Mouse (Mus musculus) layer of hippocampus, adult 2 months (tissue): ENCODE results near the gene Gdap2. TPM values are rescaled to one million over a fixed set of nuclear protein-coding genes. Genes with fewer than 3 reads are reported as not detected.
A peak's percentile ranks its signal among the peaks of the same experiment; 100 is the strongest.

ENCODE experiments used
- DNase-seq, 2 experiments: peaks; one replicate each; pipeline ENCODE4 v3.0.0; 2022; ENCODE audit warnings: low spot score in 2 of 2
- H3K27ac ChIP-seq: fragments of 200-600 bp; 2 replicates; pipeline ENCODE4 v1.8.1; 2022
- H3K4me3 ChIP-seq: fragments of 200-600 bp; 2 replicates; pipeline ENCODE4 v1.8.1; 2022; ENCODE audit warnings: mild to moderate bottlenecking
- CTCF ChIP-seq: fragments of 200-600 bp; conservative IDR thresholded peaks from 2 replicates; pipeline ENCODE4 v1.8.1; 2022; ENCODE audit warnings: antibody characterized with exemption, mild to moderate bottlenecking, moderate library complexity
- long read RNA-seq, 2 experiments: library from polyadenylated mRNA; stranded (forward); transcript quantifications; one replicate each; pipeline ENCODE4 v2.0.0; 2021; ENCODE audit warnings: borderline mapping rate in 2 of 2
- total RNA-seq, 2 experiments: library from RNA; stranded (reverse); gene quantifications; 2 replicates each; pipeline ENCODE4 v1.2.3; 2021

Gdap2 gene
- total RNA-seq, result 10 to 100 TPM; 38.9 to 40.3 TPM
- long read RNA-seq, experiment 1, transcript Gdap2-201 (14 exons, 3,008 nt), result major isoform, 38 of 47 reads
- long read RNA-seq, experiment 1, partial matches to known transcripts, result 3 of 47 reads
- long read RNA-seq, experiment 1, other reads (novel, unspliced or antisense), result 6 of 47 reads
- long read RNA-seq, experiment 2, transcript Gdap2-201 (14 exons, 3,008 nt), result major isoform, 59 of 71 reads
- long read RNA-seq, experiment 2, partial matches to known transcripts, result 3 of 71 reads
- long read RNA-seq, experiment 2, other reads (novel, unspliced or antisense), result 9 of 71 reads

DNA sequence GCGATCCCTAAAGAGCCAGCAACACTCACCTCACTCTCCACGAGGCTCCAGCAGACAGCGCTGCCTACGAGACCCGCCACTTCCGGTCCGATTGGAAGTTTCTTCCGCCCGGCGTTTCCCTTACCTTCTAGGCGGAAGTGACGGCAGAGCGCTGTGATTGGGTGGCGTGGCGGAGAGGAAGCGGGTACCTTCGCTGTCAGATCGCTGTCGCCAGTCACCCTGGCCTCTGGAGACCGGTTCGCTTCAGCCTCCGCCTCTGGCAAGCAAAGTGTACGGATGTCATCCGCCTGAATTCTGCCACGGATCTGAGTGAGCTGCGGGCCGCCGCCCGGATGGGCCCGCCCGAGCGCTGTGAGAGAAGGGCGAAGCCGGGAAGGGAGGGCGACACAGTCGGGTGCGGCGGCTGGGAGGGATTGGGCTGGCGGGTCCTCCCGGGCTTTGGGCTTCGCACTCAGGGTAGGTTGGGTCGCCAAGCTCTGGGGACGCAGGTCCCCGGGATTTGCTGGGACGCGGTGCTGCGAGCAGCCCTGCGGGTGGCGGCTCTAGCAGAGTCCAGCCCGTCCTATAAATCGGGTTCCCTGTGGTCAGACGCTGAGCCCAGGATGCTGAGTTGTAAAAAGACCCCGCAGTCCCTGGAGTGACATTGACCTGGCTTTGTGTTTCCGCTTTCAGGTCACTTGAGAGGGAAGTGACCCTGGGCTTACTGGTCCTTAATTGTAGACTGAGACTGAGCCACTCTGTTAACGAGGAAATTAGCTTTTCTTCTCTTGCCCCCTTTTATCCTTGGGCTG is at the start of gene Gdap2, which contains the start of gene Wdr3:
Gene Gdap2 (plus strand): TSS at position 67 of the 791 bp plus-strand sequence.
Gene Wdr3 (minus strand): TSS at position 93 of the 791 bp plus-strand sequence.
- peak; percentile 94 to 95 for DNase-seq
- 0 out of 2 replicates have a peak, but pooled peaks have one; percentile 7 for TF ChIP-seq CTCF
- peak within 1 kb of the TSS; percentile 83 for H3K4me3 ChIP-seq

DNA sequence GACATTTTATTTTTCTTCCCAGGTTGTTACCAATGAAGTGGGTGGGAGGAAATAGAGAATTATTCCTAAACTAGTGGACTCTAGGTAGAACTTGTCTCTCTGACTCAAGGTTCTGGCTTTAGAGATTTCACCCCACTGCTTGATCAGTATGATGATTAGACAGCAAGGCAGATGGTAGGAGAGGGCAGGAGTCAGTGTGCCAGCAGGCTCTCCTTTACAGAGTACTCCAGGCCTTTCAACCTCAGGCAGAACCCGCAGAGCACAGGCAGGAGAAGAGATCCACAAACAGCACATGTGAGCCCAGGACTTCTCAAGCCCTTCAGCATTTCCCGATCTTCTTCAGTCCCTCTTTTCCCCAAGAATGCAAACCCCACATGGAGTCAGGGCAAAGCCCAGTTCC is 43.5 kb upstream of the Gdap2 start:
- no peak for DNase-seq
- no peak overlapping the region for H3K4me3 ChIP-seq
- no peak overlapping the region for H3K27ac ChIP-seq
- TF ChIP-seq CTCF, result no peak

More for the DNA sequence above, at the start of gene Gdap2, which contains the start of gene Wdr3:
- H3K27ac ChIP-seq, result peak within 1 kb of the TSS; percentile 92

DNA sequence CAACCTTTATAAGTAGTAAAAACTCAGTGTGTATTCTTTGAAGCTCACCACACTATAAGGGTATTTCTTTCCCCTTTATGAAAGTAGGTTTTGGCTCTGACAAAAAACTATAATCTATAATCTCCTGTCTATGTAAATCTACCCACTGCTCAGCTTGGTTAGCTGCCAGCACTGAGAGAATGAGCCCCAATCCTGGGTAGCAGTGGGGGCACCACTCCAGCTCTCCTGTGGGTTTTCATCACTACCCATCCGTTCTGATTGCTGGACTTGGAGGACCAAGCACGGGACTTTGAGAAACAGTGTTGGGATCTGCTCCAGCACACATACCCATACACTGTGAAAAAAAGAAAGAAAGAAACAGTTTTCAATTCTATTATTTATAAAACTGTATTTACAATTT is 40.2 kb upstream of the Gdap2 start:
- no peak overlapping the region for H3K4me3 ChIP-seq
- DNase-seq, result no peak
- TF ChIP-seq CTCF, result no peak

DNA sequence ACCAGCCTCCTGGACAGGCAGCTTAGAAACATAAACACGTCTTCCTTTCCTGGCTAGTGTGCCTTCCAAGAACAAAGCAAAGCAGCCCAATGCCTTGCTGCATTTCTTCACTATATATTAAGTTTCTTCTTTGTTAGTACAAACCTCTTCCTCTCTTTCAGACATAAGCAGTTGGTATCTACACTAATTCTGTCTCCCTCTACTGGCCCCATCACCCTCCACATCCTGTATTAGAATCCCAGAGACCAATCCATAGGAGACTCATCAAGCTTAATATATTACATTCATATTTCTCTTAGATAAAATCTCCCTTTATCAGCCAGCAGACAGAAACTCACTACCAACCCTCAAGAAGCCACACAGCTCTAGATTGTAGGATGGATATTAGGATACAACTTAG is 39.7 kb upstream of the Gdap2 start:
- Histone ChIP-seq H3K4me3 (no peak overlapping the region), H3K27ac (no peak overlapping the region)
- no peak for DNase-seq
- peak; percentile 50 for TF ChIP-seq CTCF

More for the DNA sequence above, 40.2 kb upstream of the Gdap2 start:
- no peak overlapping the region for H3K27ac ChIP-seq

DNA sequence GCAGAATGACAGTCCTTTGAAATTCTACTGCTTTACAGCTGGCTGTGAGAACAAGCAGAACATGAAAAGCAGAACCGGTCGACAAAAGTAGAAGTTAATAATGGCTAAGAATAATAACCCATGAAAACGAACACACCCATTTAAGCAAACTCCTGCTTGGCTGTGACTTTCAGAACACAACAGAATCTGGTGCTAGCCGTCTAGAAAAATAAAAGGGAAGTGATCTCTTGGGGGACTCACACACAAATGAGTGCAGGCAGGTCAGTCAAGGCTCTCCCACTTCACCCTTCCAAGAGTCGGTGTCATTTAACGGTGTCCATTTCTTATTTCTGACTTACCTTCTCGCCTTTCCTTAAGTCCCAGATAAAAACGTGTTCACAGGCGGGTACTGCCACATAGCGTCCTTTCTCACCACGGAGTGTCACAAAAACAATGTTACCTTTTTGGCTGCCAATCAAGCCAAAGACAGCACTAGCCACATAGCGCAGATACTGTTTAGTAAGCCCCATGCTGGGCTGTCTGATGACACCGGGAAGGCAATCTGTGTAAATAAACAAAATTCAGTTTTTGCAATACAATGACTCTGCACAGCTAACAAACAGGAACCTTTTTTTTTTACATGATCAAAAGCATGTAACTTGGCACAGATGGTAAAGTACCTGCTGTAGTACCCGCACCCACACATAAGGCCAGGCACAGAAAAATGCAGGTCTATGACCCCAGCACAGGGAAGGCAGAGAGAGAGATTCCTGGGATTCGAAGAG is 1.3 kb upstream of the Gdap2 start:
- no peak for DNase-seq
- TF ChIP-seq CTCF, result no peak
- H3K4me3 ChIP-seq, result peak overlapping the region; percentile 83

DNA sequence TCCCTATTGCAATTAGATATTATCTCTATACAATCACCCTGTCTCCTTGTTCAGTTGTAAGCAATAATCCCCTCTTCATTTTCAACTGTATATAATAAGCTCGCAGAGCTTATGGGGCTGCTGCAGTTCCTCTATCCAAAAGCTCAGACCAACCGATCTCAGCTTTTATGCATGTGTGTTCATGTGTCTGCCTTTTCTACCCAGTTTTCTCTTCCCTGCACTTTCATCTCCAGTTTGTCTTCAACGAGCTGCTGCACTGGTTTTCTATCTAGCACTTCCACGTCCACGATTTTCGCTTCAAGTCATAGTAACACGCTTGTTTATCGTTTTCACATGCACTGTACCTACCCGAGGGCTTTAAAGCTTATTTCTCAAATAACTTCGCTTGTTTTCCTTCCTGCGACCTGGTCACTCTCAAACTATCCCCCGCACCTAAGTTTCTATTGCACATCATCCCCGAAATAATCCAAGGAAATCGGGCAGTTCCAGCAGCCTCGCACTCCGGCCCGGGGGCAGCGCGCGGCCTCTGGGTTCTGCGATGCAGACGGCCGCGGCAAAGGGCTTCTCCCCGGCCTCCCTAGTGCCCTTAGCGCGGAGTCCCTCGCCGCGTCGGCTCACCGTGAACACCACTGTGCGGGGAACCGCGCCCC is 391 bp upstream of the Gdap2 start:
- DNase-seq, result no peak
- Histone ChIP-seq H3K4me3 (peak overlapping the region; percentile 83), H3K27ac (peak overlapping the region; percentile 92)
- TF ChIP-seq CTCF, result no peak

More for the DNA sequence above, 1.3 kb upstream of the Gdap2 start:
- no peak overlapping the region for H3K27ac ChIP-seq

DNA sequence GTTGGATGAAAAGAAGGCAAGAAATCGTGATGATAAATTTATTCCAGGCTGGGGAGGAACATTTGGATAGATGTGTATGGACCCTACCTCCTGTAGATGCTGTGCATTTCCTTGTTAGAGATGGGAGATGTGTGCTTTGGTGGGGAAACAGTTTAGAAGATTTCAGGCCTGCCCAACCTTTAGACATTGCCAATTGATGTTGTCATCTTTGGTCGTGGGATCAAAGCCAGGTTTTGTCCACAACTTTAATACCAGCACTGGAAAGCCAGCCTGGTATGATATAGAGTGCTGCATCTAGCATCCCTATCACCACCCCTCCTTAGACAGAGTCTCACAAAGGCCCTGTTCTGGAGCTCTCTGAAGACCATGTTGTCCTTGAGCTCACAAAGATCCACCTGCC is 1.4 kb downstream of the Gdap2 start:
- no peak for TF ChIP-seq CTCF
- no peak overlapping the region for H3K27ac ChIP-seq
- peak overlapping the region; percentile 83; the same call in 1 of the 2 replicates for H3K4me3 ChIP-seq
- no peak for DNase-seq

DNA sequence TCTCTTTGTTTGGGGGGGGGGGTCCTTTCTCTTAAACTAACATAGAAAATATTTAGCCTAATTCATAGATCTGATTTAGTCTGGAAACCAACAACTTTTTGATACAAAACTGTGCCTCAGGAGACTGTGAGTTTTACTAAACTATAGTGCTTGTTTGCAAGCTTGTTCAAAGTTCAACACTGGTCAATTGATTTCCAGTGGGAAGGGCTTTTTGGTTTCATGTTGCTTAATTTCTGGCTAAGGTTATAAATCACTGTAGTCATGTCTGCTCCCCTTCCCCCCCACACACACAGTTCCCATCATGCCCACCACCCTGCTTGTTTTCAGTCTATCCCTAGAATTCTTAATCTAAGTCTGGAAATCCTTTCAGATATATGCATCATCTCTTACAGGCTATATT is 2.8 kb downstream of the Gdap2 start:
- no peak overlapping the region for H3K27ac ChIP-seq
- TF ChIP-seq CTCF, result no peak
- DNase-seq, result no peak
- no peak overlapping the region for H3K4me3 ChIP-seq

DNA sequence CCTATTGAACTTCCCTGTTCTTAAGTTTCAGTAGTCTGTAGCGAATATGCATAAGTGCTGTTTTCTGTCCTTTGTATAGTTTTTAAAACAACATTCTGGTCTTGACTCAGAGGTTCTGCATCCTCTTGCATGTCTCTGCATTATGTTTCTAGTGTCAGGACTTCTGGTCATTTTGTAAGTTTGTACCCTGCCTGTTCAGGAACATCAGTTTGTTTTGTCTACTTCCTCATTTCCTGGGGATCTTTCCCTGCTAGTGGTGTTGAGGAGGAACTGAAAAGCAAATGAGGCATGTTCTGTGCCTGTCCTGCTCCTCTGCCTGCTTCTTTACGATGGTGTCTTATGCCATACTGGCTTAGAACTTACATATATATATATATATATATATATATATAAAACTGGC is 13.8 kb downstream of the Gdap2 start:
- DNase-seq, result no peak
- no peak for TF ChIP-seq CTCF
- no peak overlapping the region for H3K27ac ChIP-seq
- no peak overlapping the region for H3K4me3 ChIP-seq

DNA sequence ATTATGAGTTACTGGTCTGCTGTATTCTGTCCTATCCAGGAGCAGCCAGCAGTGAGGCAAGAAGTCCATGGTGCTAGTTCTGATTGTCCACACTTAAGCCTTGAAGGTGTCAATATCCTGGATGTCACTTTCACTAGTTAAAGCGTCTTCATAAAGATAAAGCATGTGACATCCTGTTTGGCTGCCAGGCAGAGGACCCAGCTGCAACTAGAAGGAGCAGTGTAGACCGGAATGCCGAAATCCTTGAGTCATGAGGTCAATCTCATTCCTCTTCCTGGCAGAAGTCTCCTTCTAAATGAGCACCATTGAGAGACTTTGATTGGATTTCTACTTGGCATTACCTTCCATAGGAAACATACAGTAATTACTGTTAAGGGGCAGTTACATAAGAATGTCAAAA is 18.3 kb downstream of the Gdap2 start:
- Histone ChIP-seq H3K4me3 (no peak overlapping the region), H3K27ac (no peak overlapping the region; the same call in 1 of the 2 replicates)
- no peak for DNase-seq
- TF ChIP-seq CTCF, result no peak

DNA sequence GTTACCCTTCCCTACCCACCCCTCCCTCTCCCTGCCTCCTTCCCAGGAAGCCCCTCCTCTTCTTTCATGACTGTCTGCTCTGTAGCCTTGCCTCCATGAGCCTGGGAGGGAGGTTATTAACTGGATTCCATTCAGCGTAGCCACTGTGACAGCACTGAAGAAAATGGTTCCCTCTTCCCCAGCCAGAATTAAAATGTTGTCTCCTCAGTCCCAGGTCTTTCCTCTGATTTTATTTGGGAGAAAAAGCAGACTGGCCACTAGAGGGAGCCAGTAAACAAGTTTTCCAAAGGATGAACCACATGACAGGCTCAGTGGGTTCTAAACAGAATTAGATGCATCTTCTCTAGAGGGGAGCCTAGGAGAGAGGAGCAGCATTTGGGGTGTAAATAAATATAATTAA is 27.3 kb downstream of the Gdap2 start:
- Histone ChIP-seq H3K4me3 (no peak overlapping the region), H3K27ac (peak overlapping the region; percentile 53; the same call in 1 of the 2 replicates)
- DNase-seq, result peak; percentile 79 to 85
- peak; percentile 86 for TF ChIP-seq CTCF

DNA sequence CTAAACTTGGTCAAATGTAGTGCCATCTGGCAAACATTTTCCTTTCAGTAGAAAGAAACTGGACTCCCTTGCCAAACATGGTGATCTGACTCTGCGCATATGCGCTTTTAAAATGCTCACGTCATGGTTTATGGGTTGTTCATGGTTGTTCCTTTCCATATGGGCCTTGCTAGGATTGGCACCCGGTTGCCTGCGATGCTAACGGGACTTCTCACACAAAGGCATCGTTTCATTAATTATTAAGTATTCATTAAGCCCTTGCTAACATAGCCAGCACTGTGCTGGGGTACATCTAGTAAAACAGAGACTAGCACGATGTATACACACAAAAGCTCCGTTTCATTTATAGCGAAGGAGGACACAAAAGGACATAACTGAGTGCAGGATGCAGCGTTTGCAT is 27.7 kb downstream of the Gdap2 start:
- DNase-seq, result no peak
- no peak for TF ChIP-seq CTCF
- no peak overlapping the region for H3K4me3 ChIP-seq
- H3K27ac ChIP-seq, result peak overlapping the region; percentile 53; the same call in 1 of the 2 replicates
